Mouse (Mus musculus) skeletal muscle tissue, adult 2 months (tissue): ENCODE data around the gene Klra1.
"Not testable (repeated sequence)": the region's sequence is repeated elsewhere in the genome, so short reads cannot be mapped to it uniquely, and the experiment has no call there.

Experiments used
- DNase-seq: peaks from one replicate; pipeline ENCODE4 v3.0.0-alpha.2; 2012; ENCODE audit warnings: low read depth, low spot score

The Klra1 gene

GRCm38 (mm10) chr6:130386750-130387149 lies at the start of gene Klra1:
Klra1 (minus strand) TSS chr6:130386874.
- DNase-seq, result no peak

GRCm38 (mm10) chr6:130429511-130429910 lies 42.8 kb upstream of the Klra1 start:
- peak; percentile 1 for DNase-seq

GRCm38 (mm10) chr6:130419158-130419557 lies 32.5 kb upstream of the Klra1 start:
- DNase-seq, result no peak

GRCm38 (mm10) chr6:130404882-130405281 lies 18.2 kb upstream of the Klra1 start:
- DNase-seq, result no peak

GRCm38 (mm10) chr6:130385803-130386202 lies 871 bp downstream of the Klra1 start:
- no peak for DNase-seq

GRCm38 (mm10) chr6:130382375-130382774 lies 4.3 kb downstream of the Klra1 start:
- no peak for DNase-seq

GRCm38 (mm10) chr6:130345381-130345780 lies 41.3 kb downstream of the Klra1 start:
- not testable (repeated sequence) for DNase-seq

GRCm38 (mm10) chr6:130341973-130342372 lies 44.7 kb downstream of the Klra1 start:
- not testable (repeated sequence) for DNase-seq

- DNase-seq, result no peak
Measured at GRCm38 (mm10) chr6:130337411-130337810, 49.3 kb downstream of the Klra1 start, which contains the start of gene Klra3. Klra3 (minus strand) TSS chr6:130337574.
